Comparison of ENCODE assay signal across 16 mouse cellular contexts in the genomic region with DNA sequence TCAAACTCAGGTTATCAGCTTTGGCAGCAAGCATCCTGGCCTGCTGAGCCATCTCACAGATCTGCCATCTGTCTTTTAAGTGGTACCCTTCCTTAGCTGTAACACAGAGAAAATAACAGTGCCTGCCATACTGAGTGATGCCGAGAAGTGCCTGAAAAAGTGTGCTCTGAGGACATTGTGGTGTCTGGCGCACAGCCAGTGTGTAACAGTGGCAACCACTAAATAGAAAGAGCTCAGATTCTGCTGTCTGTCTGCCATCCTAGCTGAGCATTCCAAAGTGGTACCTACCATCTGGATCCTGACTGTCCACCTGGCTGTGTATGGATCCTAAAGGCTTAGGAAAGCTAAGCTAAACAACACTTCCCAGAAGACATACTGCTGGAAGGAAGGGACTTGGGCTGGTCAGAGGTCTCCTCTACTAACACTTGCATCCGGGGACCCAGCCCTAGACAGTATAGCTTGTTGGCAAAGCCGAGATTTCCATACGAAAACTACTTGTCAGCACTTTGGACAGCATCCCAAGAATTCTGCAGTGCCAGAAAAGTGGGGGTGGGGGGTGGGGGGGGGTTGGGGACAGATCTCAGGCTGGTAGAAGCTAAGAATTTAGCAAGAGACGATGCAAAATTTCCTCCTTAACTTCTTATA. TPM values are rescaled to one million over a fixed set of nuclear protein-coding genes. Genes with fewer than 3 reads are reported as not detected.
A peak's percentile ranks its signal among the peaks of the same experiment; 100 is the strongest.
DNase-seq lines count a peak whose midpoint lies in the region; ATAC-seq lines count a peak whose summit lies in the region.
"Had no signal": no experiment of that assay in that cellular context is flagged by ENCODE, and none has a peak within 500 bp of the region (broad histone marks: within the 10 kb centered on the region; RNA-seq: fewer than 3 reads in every experiment).

No protein-coding gene starts in this region.

- H3K9ac ChIP-seq in hindbrain, embryonic 16.5 days (ENCODE audit: low read depth, low read length): no peak overlapping the region
- H3K9ac ChIP-seq in hindbrain, embryonic 14.5 days: no peak overlapping the region
- H3K9ac ChIP-seq: liver, embryonic 13.5 days had no signal

- no peak overlapping the region for H3K4me2 ChIP-seq in hindbrain, embryonic 16.5 days (ENCODE audit: low read length)
- H3K4me2 ChIP-seq in hindbrain, embryonic 14.5 days (replicated peaks): no peak overlapping the region
- H3K4me2 ChIP-seq: liver, embryonic 13.5 days had no signal

- no peaks in the 10 kb centered on the region for H3K4me1 ChIP-seq in hindbrain, embryonic 16.5 days (ENCODE audit: control insufficient read depth, insufficient read depth, low read depth, low read length)
- H3K4me1 ChIP-seq in hindbrain, embryonic 14.5 days (replicated peaks; ENCODE audit: control insufficient read depth, insufficient read depth, low read length): no peaks in the 10 kb centered on the region
- H3K4me1 ChIP-seq: liver, embryonic 13.5 days had no signal

- H3K36me3 ChIP-seq in hindbrain, embryonic 16.5 days (ENCODE audit: control insufficient read depth, insufficient read depth, low read length): no peaks in the 10 kb centered on the region
- no peaks in the 10 kb centered on the region for H3K36me3 ChIP-seq in hindbrain, embryonic 14.5 days (replicated peaks; ENCODE audit: control insufficient read depth, insufficient read depth)
- H3K36me3 ChIP-seq: liver, embryonic 13.5 days had no signal

- DNase-seq in hindbrain, embryonic 14.5 days (ENCODE audit: low spot score): no peak
- DNase-seq in 416B (ENCODE audit: low read depth) (peak; percentile 16), ZHBTc4 (ENCODE audit: low read depth, low spot score) (peak; percentile 40), adipocyte (ENCODE audit: low spot score) (no peak)
- DNase-seq in cerebellum, postnatal 36 days: peak; percentile 42 to 50
- no peak for DNase-seq in thymus, postnatal 14 days
- DNase-seq: adrenal gland, postnatal 14 days; heart, adult 2 months; heart, postnatal 10 days; kidney, postnatal 14 days; left cerebral cortex, postnatal 4 days; liver, embryonic 13.5 days; thymus, postnatal 36 days had no signal

- no peaks in the 10 kb centered on the region for H3K9me3 ChIP-seq in hindbrain, embryonic 16.5 days (ENCODE audit: control insufficient read depth, low read length)
- no peaks in the 10 kb centered on the region for H3K9me3 ChIP-seq in hindbrain, embryonic 14.5 days (ENCODE audit: control insufficient read depth, low read length)
- H3K9me3 ChIP-seq: liver, embryonic 13.5 days had no signal

- no peaks in the 10 kb centered on the region; the same call in 1 of the 2 replicates for H3K27me3 ChIP-seq in hindbrain, embryonic 16.5 days (replicated peaks; ENCODE audit: control insufficient read depth, insufficient read depth, low read length)
- H3K27me3 ChIP-seq in hindbrain, embryonic 14.5 days (ENCODE audit: control insufficient read depth, insufficient read depth, low read length): no peaks in the 10 kb centered on the region
- H3K27me3 ChIP-seq: Patski had no signal

- 58% methylated on average over 6 of the region's 6 CpGs for WGBS in hindbrain, embryonic 16.5 days
- WGBS in hindbrain, embryonic 14.5 days: 79% methylated on average over 6 of the region's 6 CpGs

- ATAC-seq in hindbrain, embryonic 16.5 days: peak; percentile 17; the same call in 1 of the 2 replicates
- ATAC-seq in hindbrain, embryonic 14.5 days (ENCODE audit: low FRiP score): no peak
- no peak for ATAC-seq in megakaryocyte progenitor cell, adult 5-6 weeks (replicated peaks; ENCODE audit: poor library complexity)
- ATAC-seq: Patski had no signal

- no peak overlapping the region for H3K4me3 ChIP-seq in hindbrain, embryonic 16.5 days (ENCODE audit: low read length)
- no peak overlapping the region for H3K4me3 ChIP-seq in hindbrain, embryonic 14.5 days (replicated peaks; ENCODE audit: low read length)
- H3K4me3 ChIP-seq: heart, adult 2 months; liver, embryonic 13.5 days had no signal

- H3K27ac ChIP-seq in hindbrain, embryonic 16.5 days (ENCODE audit: low read depth, low read length): no peak overlapping the region
- no peak overlapping the region for H3K27ac ChIP-seq in hindbrain, embryonic 14.5 days
- H3K27ac ChIP-seq: heart, adult 2 months; liver, embryonic 13.5 days had no signal

RNA-seq across cellular contexts. Expression of a gene that starts 58.5 kb away (rescaled TPM):
- polyA plus RNA-seq in hindbrain, embryonic 16.5 days (2015; fragmentation: Nextera tagmentation; extraction: Ambion mirVana): 55.8 and 61.4 TPM in 2 replicates
- 63.5 and 66.9 TPM in 2 replicates for polyA plus RNA-seq in hindbrain, embryonic 14.5 days (2014; fragmentation: Nextera tagmentation; extraction: Ambion mirVana)
- 24.0 and 25.7 TPM in 2 replicates for total RNA-seq in megakaryocyte progenitor cell, adult 5-6 weeks (2015)
- 24.0 and 26.7 TPM in 2 replicates for total RNA-seq in megakaryocyte progenitor cell, adult 5-6 weeks (2017)

RNA-seq across cellular contexts. Expression of a gene that starts 58.6 kb away (rescaled TPM):
- 76.3 and 77.0 TPM in 2 replicates for polyA plus RNA-seq in hindbrain, embryonic 16.5 days (2015; fragmentation: Nextera tagmentation; extraction: Ambion mirVana)
- polyA plus RNA-seq in hindbrain, embryonic 14.5 days (2014; fragmentation: Nextera tagmentation; extraction: Ambion mirVana): 46.5 and 51.8 TPM in 2 replicates
- total RNA-seq in megakaryocyte progenitor cell, adult 5-6 weeks (2015): 38.7 and 39.8 TPM in 2 replicates
- 32.1 and 32.4 TPM in 2 replicates for total RNA-seq in megakaryocyte progenitor cell, adult 5-6 weeks (2017)

Comparison
In these comparisons a context has a peak if more than half of its experiments do, and no peak if none do; other contexts are left out.
1. DNase-seq: peak in 416B (single experiment), ZHBTc4 (single experiment) and cerebellum, postnatal 36 days (2 of 2); none in hindbrain, embryonic 14.5 days (single experiment), thymus, postnatal 14 days (single experiment) and adipocyte (single experiment).